Mouse (Mus musculus) embryonic facial prominence, embryonic 10.5 days (tissue): ENCODE results near the gene Asf1b. TPM values are rescaled to one million over a fixed set of nuclear protein-coding genes. Genes with fewer than 3 reads are reported as not detected.

Experiments used
- DNase-seq: peaks from one replicate; pipeline ENCODE4 v3.0.0-alpha.2; 2017; ENCODE audit warnings: low spot score
- H3K27ac ChIP-seq: fragments of 300-500 bp; sonication (generic); replicated peaks from 2 replicates; pipeline ENCODE4 v1.5.1; 2016; ENCODE audit warnings: mild to moderate bottlenecking
- H3K27me3 ChIP-seq: fragments of 300-500 bp; sonication (generic); replicated peaks from 2 replicates; pipeline ENCODE4 v1.6.1; 2016; ENCODE audit warnings: low read depth, mild to moderate bottlenecking; ENCODE audit not compliant: poor library complexity, severe bottlenecking
- H3K36me3 ChIP-seq: fragments of 300-500 bp; sonication (generic); replicated peaks from 2 replicates; pipeline ENCODE4 v1.6.1; 2016; ENCODE audit warnings: mild to moderate bottlenecking, moderate library complexity
- H3K4me1 ChIP-seq: fragments of 300-500 bp; sonication (generic); 2 replicates; pipeline ENCODE4 v1.6.1; 2016
- H3K4me3 ChIP-seq: fragments of 300-500 bp; sonication (generic); 2 replicates; pipeline ENCODE4 v1.5.1; 2016; ENCODE audit warnings: mild to moderate bottlenecking, moderate library complexity
- H3K9me3 ChIP-seq: fragments of 300-500 bp; sonication (generic); 2 replicates; pipeline ENCODE4 v1.6.1; 2016; ENCODE audit warnings: mild to moderate bottlenecking
- WGBS: fragments of 180-500 bp; shearing (Covaris S2); methylation state at CpG from one replicate; pipeline ENCODE4 v1.1.7; 2016; 5-methylcytosine and 5-hydroxymethylcytosine counted together
- microRNA counts: library from miRNA; unstranded; fragments of <30 nt; microRNA quantifications from one replicate; lab custom pipeline; 2017
- microRNA-seq: library from miRNA; unstranded; fragments of <30 nt; microRNA quantifications from one replicate; pipeline ENCODE4, GENCODE M21; 2017
- polyA plus RNA-seq: library from polyadenylated mRNA; unstranded; fragments of >200 nt; fragmentation: Nextera tagmentation; extraction: Ambion mirVana; gene quantifications from 2 replicates; pipeline ENCODE4 v1.2.1, GENCODE M21; 2016

The Asf1b gene
- polyA plus RNA-seq, 1 experiment from 2014 or later, result 95.4 TPM

DNA sequence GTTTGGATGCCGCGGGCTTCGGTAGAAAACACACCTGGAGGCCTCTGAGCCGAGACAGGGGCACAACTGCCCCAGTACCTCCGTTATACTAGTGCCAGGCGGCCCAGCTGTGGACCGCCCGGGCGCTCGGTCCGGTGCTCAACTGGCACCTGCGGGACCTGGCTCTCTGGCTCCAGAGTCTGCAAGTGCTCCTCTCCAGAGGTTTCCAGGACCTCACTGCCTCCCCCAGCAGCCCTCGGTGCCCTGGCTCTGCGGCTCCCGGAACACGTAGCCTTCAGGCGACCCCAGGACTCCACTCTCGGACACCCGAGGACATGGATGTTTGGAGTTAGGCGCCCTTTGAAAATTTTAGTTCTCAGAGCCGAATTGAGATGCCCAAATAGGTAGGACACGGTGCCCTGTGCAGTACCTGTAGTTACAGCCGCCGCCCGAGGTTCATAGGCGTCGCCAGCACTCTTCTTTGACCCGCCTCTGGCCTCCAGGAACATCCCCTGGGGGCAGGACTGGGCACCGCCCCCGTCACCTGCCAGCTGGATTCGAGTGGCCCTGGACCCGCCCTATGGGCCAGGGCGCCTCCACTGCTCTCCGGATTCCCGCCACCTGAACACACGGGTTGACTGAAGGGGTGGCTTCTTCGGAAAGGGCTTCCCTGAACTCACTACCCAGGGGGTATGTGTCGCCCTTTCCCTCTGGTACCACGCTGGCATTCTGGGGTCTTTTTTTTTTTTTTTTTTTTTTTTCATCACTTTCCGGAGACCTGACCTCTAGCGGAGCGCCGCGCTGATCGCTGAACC lies 56.6 kb downstream of the Asf1b start, which contains the start of gene 2210011C24Rik:
Gene 2210011C24Rik, minus strand, starts transcription at position 467 of the 794 bp plus-strand sequence.
- H3K4me3 ChIP-seq, result peak within 1 kb of the TSS; percentile 67
- H3K9me3 ChIP-seq, result peaks cover 4% of the 10 kb centered on the region; the same call in 1 of the 2 replicates
- WGBS, result under 1% methylated on average over 45 of the region's 45 CpGs
- DNase-seq, result peak; percentile 57
- peaks cover 36% of the 10 kb centered on the region for H3K4me1 ChIP-seq
- no peaks in the 10 kb centered on the region for H3K36me3 ChIP-seq
- peak within 1 kb of the TSS; percentile 52 for H3K27ac ChIP-seq
- H3K27me3 ChIP-seq, result peaks cover 58% of the 10 kb centered on the region

GRCm38 (mm10) chr8:84012499-84013165 lies 57.3 kb downstream of the Asf1b start:
- 0 out of 2 replicates have a peak overlapping the region, but pooled peaks have one; percentile 20 for H3K27ac ChIP-seq

GRCm38 (mm10) chr8:84015833-84016232 lies 60.5 kb downstream of the Asf1b start:
- Histone ChIP-seq H3K9me3 (peaks cover 4% of the 10 kb centered on the region; the same call in 1 of the 2 replicates), H3K36me3 (no peaks in the 10 kb centered on the region), H3K27me3 (peaks cover 70% of the 10 kb centered on the region), H3K4me1 (peaks cover 23% of the 10 kb centered on the region), H3K27ac (no peak overlapping the region), H3K4me3 (no peak overlapping the region)
- DNase-seq, result no peak
- WGBS, result 94% methylated on average over 5 of the region's 5 CpGs

More at GRCm38 (mm10) chr8:84012499-84013165, 57.3 kb downstream of the Asf1b start:
- 5% methylated on average over 35 of the region's 35 CpGs for WGBS
- Histone ChIP-seq H3K4me3 (peak overlapping the region; percentile 67), H3K36me3 (no peaks in the 10 kb centered on the region), H3K27me3 (peaks cover 62% of the 10 kb centered on the region), H3K9me3 (peaks cover 4% of the 10 kb centered on the region; the same call in 1 of the 2 replicates), H3K4me1 (peaks cover 36% of the 10 kb centered on the region)
- DNase-seq, result peak; percentile 60

- Histone ChIP-seq H3K9me3 (peaks cover 4% of the 10 kb centered on the region; the same call in 1 of the 2 replicates), H3K36me3 (no peaks in the 10 kb centered on the region), H3K4me3 (no peak overlapping the region), H3K27ac (no peak overlapping the region), H3K27me3 (peaks cover 57% of the 10 kb centered on the region), H3K4me1 (peaks cover 34% of the 10 kb centered on the region)
- WGBS, result 89% methylated on average over 9 of the region's 9 CpGs
- no peak for DNase-seq
Measured at GRCm38 (mm10) chr8:84019738-84020137, 64.4 kb downstream of the Asf1b start.

MicroRNAs encoded within 50 kb of the gene (microRNA counts, 519-probe panel; counts per million panel counts)
- 188 counts per million, percentile 57 among the panel's probes with 10 or more counts for microRNA mmu-miR-1199 (lab: Ali Mortazavi, UCI)

Small RNA genes lying within 50 kb of the gene (microRNA-seq; reads per million reads assigned to microRNA genes)
- gene Gm44330 (not detected), gene Gm44450 (not detected), gene Mir1199 (3.7 reads per million, percentile 6 among the genes with 10 or more reads in this experiment), gene Mir8111 (1.2 reads per million)

Other genes starting within 250 kb of the Asf1b start
- gene Ddx39, start 240.3 kb upstream of the Asf1b start, polyA plus RNA-seq, result 286 and 311 TPM in 2 replicates
- 7.8 and 11.5 TPM in 2 replicates for gene Adgre5, start 214.2 kb upstream of the Asf1b start, polyA plus RNA-seq
- 12.4 and 13.9 TPM in 2 replicates for gene Adgrl1, start 55.4 kb upstream of the Asf1b start, polyA plus RNA-seq
- gene Gm10644, start 302 bp upstream of the Asf1b start, polyA plus RNA-seq, result 0.54 and 1.0 TPM in 2 replicates
- 150 and 153 TPM in 2 replicates for gene Prkaca, start 17.5 kb downstream of the Asf1b start, polyA plus RNA-seq
- gene Samd1, start 42.2 kb downstream of the Asf1b start, polyA plus RNA-seq, result 12.1 and 12.2 TPM in 2 replicates
- gene 1700067K01Rik, start 46.0 kb downstream of the Asf1b start, polyA plus RNA-seq, result 0.60 and 1.0 TPM in 2 replicates
- gene 2210011C24Rik, start 56.7 kb downstream of the Asf1b start, polyA plus RNA-seq, result 0.28 TPM in 1 of 2 replicates, not detected in the other
- 9.3 and 11.5 TPM in 2 replicates for gene Palm3, start 66.0 kb downstream of the Asf1b start, polyA plus RNA-seq
- 0.16 and 0.29 TPM in 2 replicates for gene Il27ra, start 87.1 kb downstream of the Asf1b start, polyA plus RNA-seq
- gene Rln3, start 89.5 kb downstream of the Asf1b start, polyA plus RNA-seq, result not detected in 2 replicates
- gene Gm10643, start 109.6 kb downstream of the Asf1b start, polyA plus RNA-seq, result 1.1 and 1.4 TPM in 2 replicates
- 9.7 TPM in 2 replicates for gene Rfx1, start 111.3 kb downstream of the Asf1b start, polyA plus RNA-seq
- gene Dcaf15, start 149.3 kb downstream of the Asf1b start, polyA plus RNA-seq, result 15.9 and 18.0 TPM in 2 replicates
- gene Podnl1, start 170.5 kb downstream of the Asf1b start, polyA plus RNA-seq, result 0.08 and 0.12 TPM in 2 replicates
- 20.4 and 21.0 TPM in 2 replicates for gene Cc2d1a, start 192.4 kb downstream of the Asf1b start, polyA plus RNA-seq
- gene 4930432K21Rik, start 192.5 kb downstream of the Asf1b start, polyA plus RNA-seq, result 1.5 and 1.8 TPM in 2 replicates
- 2.4 and 3.5 TPM in 2 replicates for gene Nanos3, start 229.7 kb downstream of the Asf1b start, polyA plus RNA-seq